Mouse (Mus musculus) liver, embryonic 15.5 days (tissue): ENCODE results near the gene Olfr583. TPM values are rescaled to one million over a fixed set of nuclear protein-coding genes. Genes with fewer than 3 reads are reported as not detected.

Experiments
- ATAC-seq: fragments of 200-750 bp; cut with Nextera tagmentation; 2 replicates; pipeline ENCODE4 v1.8.0; 2017; ENCODE audit warnings: moderate number of reproducible peaks, mild to moderate bottlenecking, moderate library complexity; ENCODE audit not compliant: insufficient read depth
- H3K27ac ChIP-seq: fragments of 300-500 bp; sonication (generic); replicated peaks from 2 replicates; pipeline ENCODE4 v1.5.1; 2015; ENCODE audit warnings: mild to moderate bottlenecking, inconsistent platforms
- H3K27me3 ChIP-seq: fragments of 300-500 bp; sonication (generic); 2 replicates; pipeline ENCODE4 v1.6.1; 2015; ENCODE audit warnings: mild to moderate bottlenecking, inconsistent platforms
- H3K36me3 ChIP-seq: fragments of 300-500 bp; sonication (generic); replicated peaks from 2 replicates; pipeline ENCODE4 v1.6.1; 2015; ENCODE audit warnings: moderate library complexity, mild to moderate bottlenecking, inconsistent platforms
- H3K4me1 ChIP-seq: fragments of 300-500 bp; sonication (generic); replicated peaks from 2 replicates; pipeline ENCODE4 v1.6.1; 2015; ENCODE audit warnings: inconsistent platforms
- H3K4me2 ChIP-seq: fragments of 300-500 bp; sonication (generic); 2 replicates; pipeline ENCODE4 v1.6.1; 2015; ENCODE audit warnings: moderate library complexity, mild to moderate bottlenecking, inconsistent platforms
- H3K4me3 ChIP-seq: fragments of 300-500 bp; sonication (generic); replicated peaks from 2 replicates; pipeline ENCODE4 v1.5.1; 2015; ENCODE audit warnings: mild to moderate bottlenecking, inconsistent platforms
- H3K9ac ChIP-seq: fragments of 300-500 bp; sonication (generic); 2 replicates; pipeline ENCODE4 v1.6.1; 2015; ENCODE audit warnings: moderate library complexity, mild to moderate bottlenecking, inconsistent platforms
- H3K9me3 ChIP-seq: fragments of 300-500 bp; sonication (generic); replicated peaks from 2 replicates; pipeline ENCODE4 v1.6.1; 2016; ENCODE audit warnings: inconsistent platforms
- WGBS: fragments of 180-500 bp; shearing (Covaris S2); methylation state at CpG from one replicate; pipeline ENCODE4 v1.1.7; 2015; ENCODE audit warnings: mixed read lengths; ENCODE audit not compliant: insufficient replicate concordance; 5-methylcytosine and 5-hydroxymethylcytosine counted together
- polyA plus RNA-seq: library from polyadenylated mRNA; unstranded; fragments of >200 nt; fragmentation: Nextera tagmentation; extraction: Ambion mirVana; gene quantifications from 2 replicates; pipeline ENCODE4 v1.2.1, GENCODE M21; 2015

The Olfr583 gene
- not detected in 2 replicates for polyA plus RNA-seq

DNA sequence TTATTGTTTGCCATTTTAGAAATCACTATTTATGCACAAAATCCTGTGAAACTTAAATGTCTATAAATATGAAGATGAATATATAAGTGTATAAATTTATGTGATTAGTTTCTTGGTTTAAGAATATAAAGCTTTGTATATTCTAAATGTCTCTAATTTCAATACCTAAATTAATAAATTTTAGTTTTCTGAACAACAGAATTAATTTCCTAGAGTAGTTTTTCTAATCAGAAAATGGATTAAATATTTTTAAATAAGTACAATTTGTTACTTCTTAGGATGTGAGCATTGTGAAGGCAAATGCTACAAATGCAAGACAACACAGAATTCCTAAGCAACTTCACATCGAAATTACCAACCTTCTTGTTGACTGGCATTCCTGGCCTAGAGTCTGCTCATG lies at the start of gene Olfr583:
Gene Olfr583 (plus strand): TSS at position 301 of the 400 bp plus-strand sequence.
- 65% methylated on average over 1 of the region's 1 CpGs for WGBS
- H3K4me1 ChIP-seq = no peaks in the 10 kb centered on the region
- ATAC-seq = no peak

DNA sequence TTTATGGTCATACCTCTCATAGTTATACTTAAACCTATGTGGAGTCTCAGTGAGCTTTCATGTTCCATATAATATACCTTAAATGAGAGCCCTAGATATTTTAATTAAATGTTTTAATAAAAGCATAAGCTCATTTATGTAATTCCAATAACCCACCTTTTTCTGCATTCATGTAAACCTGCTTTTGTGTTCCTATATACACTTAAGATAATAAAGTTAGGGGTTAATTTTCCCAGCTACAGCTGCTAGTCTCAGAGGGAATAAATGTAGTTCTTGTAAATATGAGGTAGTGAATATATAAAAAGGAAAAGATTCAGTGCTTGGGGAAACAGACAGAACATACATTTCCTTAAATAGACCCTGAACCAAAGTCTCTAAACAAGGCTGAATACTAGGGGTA lies 13.4 kb upstream of the Olfr583 start, which contains the start of gene Olfr582:
Gene Olfr582 (plus strand): TSS at position 301 of the 400 bp plus-strand sequence.
- H3K9me3 ChIP-seq = no peaks in the 10 kb centered on the region
- no peak within 1 kb of the TSS for H3K4me2 ChIP-seq
- no peaks in the 10 kb centered on the region for H3K4me1 ChIP-seq
- H3K36me3 ChIP-seq = no peaks in the 10 kb centered on the region
- H3K9ac ChIP-seq = no peak within 1 kb of the TSS
- no peak for ATAC-seq
- H3K27me3 ChIP-seq = no peaks in the 10 kb centered on the region
- no peak within 1 kb of the TSS for H3K27ac ChIP-seq
- no peak within 1 kb of the TSS for H3K4me3 ChIP-seq

More for the DNA sequence above, at the start of gene Olfr583:
- H3K27me3 ChIP-seq = no peaks in the 10 kb centered on the region
- no peaks in the 10 kb centered on the region for H3K9me3 ChIP-seq
- H3K4me3 ChIP-seq = no peak within 1 kb of the TSS
- no peak within 1 kb of the TSS for H3K4me2 ChIP-seq
- no peak within 1 kb of the TSS for H3K9ac ChIP-seq
- H3K27ac ChIP-seq = no peak within 1 kb of the TSS
- H3K36me3 ChIP-seq = no peaks in the 10 kb centered on the region

- no peak within 1 kb of the TSS for H3K27ac ChIP-seq
- ATAC-seq = no peak
- H3K27me3 ChIP-seq = no peaks in the 10 kb centered on the region
- 57% methylated on average over 1 of the region's 1 CpGs for WGBS
- H3K9me3 ChIP-seq = no peaks in the 10 kb centered on the region
- no peak within 1 kb of the TSS for H3K4me2 ChIP-seq
- H3K36me3 ChIP-seq = no peaks in the 10 kb centered on the region
- H3K4me3 ChIP-seq = no peak within 1 kb of the TSS
- no peaks in the 10 kb centered on the region for H3K4me1 ChIP-seq
- H3K9ac ChIP-seq = no peak within 1 kb of the TSS
These were observed 30.5 kb downstream of the Olfr583 start, which contains the start of gene Olfr584 for GRCm38 (mm10) chr7:103081585-103081984. Gene Olfr584, plus strand, starts transcription at chr7:103081885.

- no peaks in the 10 kb centered on the region for H3K4me1 ChIP-seq
- H3K36me3 ChIP-seq = no peaks in the 10 kb centered on the region
- H3K4me2 ChIP-seq = no peak within 1 kb of the TSS
- 58% methylated on average over 1 of the region's 1 CpGs for WGBS
- no peak within 1 kb of the TSS for H3K4me3 ChIP-seq
- H3K9me3 ChIP-seq = no peaks in the 10 kb centered on the region
- no peaks in the 10 kb centered on the region for H3K27me3 ChIP-seq
- H3K27ac ChIP-seq = no peak within 1 kb of the TSS
- no peak for ATAC-seq
- H3K9ac ChIP-seq = no peak within 1 kb of the TSS
These were observed 46.3 kb downstream of the Olfr583 start, which contains the start of gene Olfr585 for GRCm38 (mm10) chr7:103097420-103097819. Gene Olfr585, plus strand, starts transcription at chr7:103097720.

Other genes starting within 250 kb of the Olfr583 start
- not detected in 2 replicates for gene Olfr564, start 247.8 kb upstream of the Olfr583 start, polyA plus RNA-seq
- gene Olfr566, start 192.5 kb upstream of the Olfr583 start, polyA plus RNA-seq = not detected in 2 replicates
- not detected in 2 replicates for gene Olfr568, start 174.2 kb upstream of the Olfr583 start, polyA plus RNA-seq
- gene Olfr569, start 160.4 kb upstream of the Olfr583 start, polyA plus RNA-seq = not detected in 2 replicates
- not detected in 2 replicates for gene Olfr570, start 156.7 kb upstream of the Olfr583 start, polyA plus RNA-seq
- not detected in 2 replicates for gene Olfr571, start 133.8 kb upstream of the Olfr583 start, polyA plus RNA-seq
- gene Olfr572, start 126.9 kb upstream of the Olfr583 start, polyA plus RNA-seq = not detected in 2 replicates
- gene Olfr573-ps1, start 108.7 kb upstream of the Olfr583 start, polyA plus RNA-seq = not detected in 2 replicates
- gene Olfr574, start 102.8 kb upstream of the Olfr583 start, polyA plus RNA-seq = not detected in 2 replicates
- gene Olfr575, start 92.5 kb upstream of the Olfr583 start, polyA plus RNA-seq = not detected in 2 replicates
- gene Olfr576, start 88.6 kb upstream of the Olfr583 start, polyA plus RNA-seq = not detected in 2 replicates
- not detected in 2 replicates for gene Olfr577, start 75.4 kb upstream of the Olfr583 start, polyA plus RNA-seq
- gene Olfr578, start 62.0 kb upstream of the Olfr583 start, polyA plus RNA-seq = not detected in 2 replicates
- not detected in 2 replicates for gene Olfr582, start 13.3 kb upstream of the Olfr583 start, polyA plus RNA-seq
- gene Olfr584, start 30.6 kb downstream of the Olfr583 start, polyA plus RNA-seq = not detected in 2 replicates
- not detected in 2 replicates for gene Olfr585, start 46.4 kb downstream of the Olfr583 start, polyA plus RNA-seq
- not detected in 2 replicates for gene Olfr586, start 74.3 kb downstream of the Olfr583 start, polyA plus RNA-seq
- gene Olfr588-ps1, start 89.6 kb downstream of the Olfr583 start, polyA plus RNA-seq = not detected in 2 replicates
- not detected in 2 replicates for gene Olfr589, start 105.1 kb downstream of the Olfr583 start, polyA plus RNA-seq
- gene Olfr591, start 127.0 kb downstream of the Olfr583 start, polyA plus RNA-seq = not detected in 2 replicates
- not detected in 2 replicates for gene Olfr592, start 133.5 kb downstream of the Olfr583 start, polyA plus RNA-seq
- gene Olfr593, start 160.6 kb downstream of the Olfr583 start, polyA plus RNA-seq = not detected in 2 replicates
- not detected in 2 replicates for gene Olfr594, start 165.7 kb downstream of the Olfr583 start, polyA plus RNA-seq
- not detected in 2 replicates for gene Usp17ld, start 201.2 kb downstream of the Olfr583 start, polyA plus RNA-seq